Mouse (Mus musculus): ENCODE measurements around the gene H3f3a.

The H3f3a gene

DNA sequence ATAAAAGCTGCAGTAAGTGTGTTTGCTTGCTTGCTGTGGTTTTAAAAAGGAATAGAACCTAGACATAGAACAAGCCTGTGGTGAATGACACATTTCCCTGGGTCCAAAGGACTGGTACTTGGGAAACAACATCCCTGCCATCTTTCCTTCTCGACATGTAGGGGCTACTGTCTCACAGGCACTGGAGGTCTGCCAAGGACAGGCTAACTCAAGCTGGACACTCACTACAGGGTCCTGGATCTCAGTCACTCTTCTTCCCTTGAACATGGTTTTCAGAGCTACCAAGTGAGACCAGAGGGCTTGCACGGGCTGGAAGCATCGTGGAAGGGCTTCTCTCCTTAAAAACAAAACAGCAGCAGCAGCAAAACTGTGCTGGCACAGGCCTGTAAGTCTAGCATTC, 10.0 kb upstream of the H3f3a start:
- no peak for DNase-seq (ENCODE audit: low spot score in 2 of 2)

DNA sequence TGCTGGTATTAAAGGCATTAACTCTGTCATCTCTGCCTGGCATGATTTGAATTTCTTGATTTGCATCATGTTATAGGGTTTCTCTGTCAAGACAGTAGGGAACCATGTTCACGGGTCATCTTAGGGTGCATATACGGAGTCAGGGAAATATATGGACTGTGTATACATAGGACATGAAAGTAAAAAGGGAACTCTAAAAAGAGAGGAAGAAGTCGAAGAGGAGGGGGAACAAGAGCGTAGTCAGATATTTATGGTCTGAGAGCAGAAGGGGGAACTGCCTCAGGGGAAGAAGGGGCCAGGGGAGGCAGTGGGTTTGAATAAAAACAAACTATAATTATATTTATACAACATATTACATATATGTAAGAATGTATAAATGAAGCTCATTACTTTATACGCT, 8.5 kb upstream of the H3f3a start:
- DNase-seq (ENCODE audit: low spot score in 2 of 2), result no peak

DNA sequence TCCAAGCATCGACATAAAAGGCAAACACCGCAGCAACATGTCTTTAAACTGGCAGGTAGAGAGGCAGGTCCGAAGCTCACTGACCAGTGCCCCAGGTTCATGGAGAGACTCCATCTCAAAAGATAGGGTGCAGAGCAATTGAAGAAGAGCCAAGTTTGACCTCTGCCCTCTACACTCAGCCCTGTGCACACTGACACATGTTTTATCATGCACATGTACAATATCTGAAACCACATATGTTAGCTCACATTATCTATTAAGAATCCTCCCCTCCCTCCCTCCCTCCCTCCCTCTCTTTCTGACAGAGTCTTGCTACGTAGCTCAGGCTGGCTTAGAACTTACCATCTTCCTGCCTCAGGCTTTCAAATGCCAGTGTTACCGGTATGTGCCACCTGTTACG, 7.4 kb upstream of the H3f3a start:
- DNase-seq (ENCODE audit: low spot score in 2 of 2), result no peak

DNA sequence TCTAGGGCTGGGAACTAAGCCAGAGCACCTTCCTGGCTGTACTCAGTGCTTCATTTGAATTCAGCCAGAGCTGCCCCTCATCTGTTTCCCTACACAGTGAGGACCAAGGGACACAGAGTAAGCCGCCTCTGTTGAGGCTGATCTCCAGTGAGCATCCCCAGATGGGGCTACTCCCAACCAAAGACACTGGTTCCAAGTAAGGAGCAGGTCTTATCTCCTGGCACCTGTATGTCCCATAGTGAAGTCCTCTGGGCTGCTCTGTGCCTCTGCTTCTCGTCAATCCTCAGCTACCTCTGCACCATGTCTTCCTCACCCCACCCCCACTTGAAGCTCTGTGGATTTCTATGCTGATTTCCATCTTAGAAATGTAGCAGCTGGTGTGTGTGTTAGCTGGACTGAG, 4.3 kb upstream of the H3f3a start:
- no peak for DNase-seq (ENCODE audit: low spot score in 2 of 2)

DNA sequence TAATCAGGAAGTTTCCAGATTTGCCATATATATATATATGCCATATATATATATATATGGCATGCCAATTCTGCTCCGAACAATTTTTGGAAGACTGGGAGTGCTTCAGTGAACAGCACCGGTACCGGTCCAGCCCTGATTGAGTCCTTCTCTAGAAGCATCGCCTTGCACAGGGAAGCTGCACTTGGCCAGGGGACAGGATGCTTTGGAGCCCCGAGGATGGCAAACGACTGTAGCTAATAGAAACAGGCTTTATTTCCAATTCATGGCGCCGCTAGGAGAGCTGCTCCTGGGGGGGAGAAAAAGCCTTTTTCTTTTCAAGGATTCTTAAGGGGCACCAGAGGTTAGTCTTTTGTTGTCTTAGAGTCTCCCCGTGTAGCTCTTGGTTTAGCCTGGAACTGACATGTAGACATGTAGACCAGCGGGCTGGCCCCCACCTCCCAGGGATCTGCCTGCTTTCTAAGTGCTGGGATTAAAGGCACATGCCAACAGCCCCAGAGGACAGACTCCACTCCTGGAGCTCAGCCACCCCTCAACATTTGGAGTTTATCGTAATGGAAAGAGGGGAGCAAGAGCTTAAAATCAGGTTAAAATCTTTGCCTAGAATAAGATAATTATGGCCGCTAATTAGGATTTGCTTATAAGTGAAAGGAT, 1.8 kb upstream of the H3f3a start:
- no peak for DNase-seq (ENCODE audit: low spot score in 2 of 2)

DNA sequence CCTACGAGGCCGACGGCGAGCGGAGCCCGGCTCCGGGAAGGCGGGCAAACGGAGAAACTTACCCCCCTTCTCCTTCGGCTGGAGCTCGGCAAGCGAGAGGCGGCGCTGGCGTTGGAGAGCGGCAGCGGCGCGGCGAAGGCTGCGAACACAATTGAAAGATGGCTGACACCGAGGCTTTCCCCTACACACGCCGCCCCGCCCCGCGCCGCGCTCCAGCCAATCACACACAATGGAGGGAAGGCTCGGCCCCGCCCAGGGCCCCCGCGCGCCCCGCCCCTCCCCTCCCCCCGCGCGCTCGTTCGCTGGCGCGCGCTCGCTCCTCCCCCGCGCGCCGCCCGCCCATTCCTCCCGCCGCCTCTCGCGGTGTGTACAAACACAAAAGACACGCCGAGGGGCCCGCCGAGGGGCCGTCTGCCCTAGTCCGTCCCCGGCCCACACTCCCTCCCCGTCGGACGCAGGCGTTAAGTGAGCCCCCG, 296 bp downstream of the H3f3a start:
- DNase-seq (ENCODE audit: low spot score in 2 of 2), result peak; percentile 90 to 93

DNA sequence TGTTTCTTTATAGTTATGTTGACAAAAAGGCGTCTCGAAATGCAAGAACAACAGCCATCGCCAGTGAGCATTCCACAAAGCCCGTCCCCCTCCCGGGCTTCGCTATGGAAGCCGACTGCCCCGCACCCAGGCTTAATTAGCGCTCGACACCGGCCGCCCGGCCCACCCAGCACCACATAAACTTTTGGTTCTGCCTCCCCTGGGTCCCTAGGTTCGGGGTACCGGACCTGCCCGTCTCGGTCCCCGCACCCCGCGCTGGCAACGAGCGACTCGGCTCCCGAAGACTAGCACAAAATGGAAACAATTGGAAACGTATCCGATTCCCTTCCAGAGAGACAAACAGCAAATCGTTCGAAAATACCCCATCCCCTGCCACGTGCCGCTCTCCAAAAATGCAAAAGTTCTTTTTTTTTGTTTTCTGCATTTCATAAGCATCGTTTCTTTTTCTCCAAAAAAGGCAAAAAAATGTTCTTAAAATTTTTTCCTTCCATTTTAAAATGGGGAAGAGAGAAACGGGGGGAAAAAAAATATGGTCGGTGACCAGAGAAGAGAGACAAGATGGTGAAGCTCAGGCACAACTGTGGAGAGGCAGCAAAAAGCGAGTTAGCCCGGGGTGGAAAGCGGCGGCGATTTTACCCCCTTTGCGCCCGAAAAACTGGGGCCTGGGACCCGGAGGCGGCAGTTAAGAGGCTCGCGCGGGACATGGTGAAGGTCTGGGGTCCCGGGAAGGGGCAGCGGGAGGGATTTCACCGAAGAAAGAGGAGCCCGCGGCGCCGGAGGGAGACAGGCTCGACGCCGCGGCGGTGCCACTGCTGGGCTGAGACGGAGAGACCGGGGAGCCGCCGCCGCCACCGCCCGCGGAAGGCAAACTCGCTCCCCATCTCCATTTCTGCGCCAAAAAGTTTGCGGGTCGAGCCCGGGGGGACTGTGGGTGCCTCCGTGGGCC, 1.0 kb downstream of the H3f3a start:
- DNase-seq (ENCODE audit: low spot score in 2 of 2), result peak; percentile 27 to 41

DNA sequence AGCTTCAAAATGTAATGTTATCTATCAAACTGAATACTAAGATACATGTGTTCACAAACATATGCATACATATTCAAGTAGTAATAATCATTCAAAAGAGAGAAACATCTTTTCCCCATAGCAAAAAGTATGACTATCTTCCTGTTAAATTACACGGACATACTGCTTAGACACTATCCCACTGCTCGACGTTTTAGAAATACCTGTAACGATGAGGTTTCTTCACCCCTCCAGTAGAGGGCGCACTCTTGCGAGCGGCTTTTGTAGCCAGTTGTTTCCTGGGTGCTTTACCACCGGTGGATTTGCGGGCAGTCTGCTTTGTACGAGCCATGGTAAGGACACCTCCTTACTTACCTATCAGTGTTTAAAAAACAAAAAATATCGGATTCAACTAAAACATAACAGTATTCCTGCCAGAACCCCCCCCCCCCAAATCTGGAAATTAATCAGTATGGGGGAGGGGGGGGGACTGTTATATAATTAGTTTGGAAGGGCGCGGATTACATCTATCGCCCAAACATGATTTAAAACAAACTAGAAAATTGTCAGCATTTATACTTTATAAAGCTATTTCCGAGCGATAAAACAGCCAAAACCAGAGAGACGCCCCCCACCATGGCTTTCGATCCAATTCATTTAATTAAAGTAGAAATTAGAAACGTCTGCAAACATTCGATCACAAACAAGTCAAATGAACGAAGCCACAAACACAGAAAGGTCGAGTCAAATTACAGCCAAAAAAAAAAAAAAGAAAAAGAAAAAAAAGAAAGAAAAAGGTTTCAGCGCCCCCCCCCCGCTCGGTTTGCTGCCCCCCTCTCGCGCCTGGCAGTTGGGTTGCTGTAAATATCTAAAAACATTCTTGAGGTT, 1.9 kb downstream of the H3f3a start:
- peak; percentile 36 to 56 for DNase-seq (ENCODE audit: low spot score in 2 of 2)

DNA sequence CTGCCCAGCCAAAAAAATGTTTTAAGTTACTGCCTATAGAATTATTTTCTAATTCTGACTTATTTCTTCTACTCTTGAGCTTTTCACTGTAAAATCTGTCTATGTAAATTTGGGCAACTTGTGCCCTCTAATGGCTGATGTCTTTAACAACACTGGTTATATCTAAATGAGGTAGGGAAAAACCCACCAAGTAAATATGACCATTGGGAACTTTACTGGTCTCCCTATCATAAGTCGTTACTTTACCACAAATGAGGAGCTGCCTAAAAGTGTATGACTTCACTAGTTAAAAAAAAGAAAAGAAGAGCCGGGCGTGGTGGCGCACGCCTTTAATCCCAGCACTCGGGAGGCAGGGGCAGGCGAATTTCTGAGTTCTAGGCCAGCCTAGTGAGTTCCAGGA, 2.8 kb downstream of the H3f3a start:
- peak in 1 of 2 experiments; percentile 20 for DNase-seq (ENCODE audit: low spot score in 2 of 2)

DNA sequence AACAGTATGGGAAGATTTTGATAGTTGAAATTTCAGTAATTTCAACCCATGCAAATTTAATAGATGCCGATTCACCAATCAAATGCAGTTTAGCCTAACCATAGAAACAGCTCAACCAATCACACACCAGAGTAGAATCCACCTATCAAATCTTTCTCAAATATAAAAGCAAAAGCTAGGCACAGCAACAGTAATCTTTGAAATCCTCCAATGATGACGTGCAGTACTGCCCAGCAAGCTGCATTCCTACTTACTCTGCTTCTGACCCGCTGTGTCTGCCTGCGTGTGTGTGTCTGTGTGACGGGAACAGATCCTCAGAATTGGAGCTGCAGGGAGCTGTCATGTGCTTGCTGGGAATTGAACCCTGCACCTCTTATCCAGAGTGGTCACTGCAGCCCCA, 4.9 kb downstream of the H3f3a start:
- no peak for DNase-seq (ENCODE audit: low spot score in 2 of 2)

DNA sequence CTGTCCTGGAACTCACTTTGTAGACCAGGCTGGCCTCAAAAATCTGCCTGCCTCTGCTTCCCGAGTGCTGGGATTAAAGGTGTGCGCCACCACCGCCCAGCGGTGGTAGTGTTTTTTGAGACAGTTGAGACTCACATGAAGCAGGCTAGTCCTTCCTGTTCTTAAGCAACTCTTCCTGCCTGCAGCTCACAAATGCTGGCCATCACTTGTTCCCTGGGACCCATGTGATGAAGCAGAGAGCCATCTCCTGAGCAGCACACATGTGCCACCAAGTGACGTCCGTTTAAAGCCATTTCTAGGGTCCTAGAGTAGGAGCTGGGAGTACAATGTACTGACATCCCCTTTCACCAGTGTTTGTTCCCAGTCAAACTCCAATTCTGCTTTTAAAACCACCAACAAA, 9.9 kb downstream of the H3f3a start:
- DNase-seq (ENCODE audit: low spot score in 2 of 2), result no peak

DNA sequence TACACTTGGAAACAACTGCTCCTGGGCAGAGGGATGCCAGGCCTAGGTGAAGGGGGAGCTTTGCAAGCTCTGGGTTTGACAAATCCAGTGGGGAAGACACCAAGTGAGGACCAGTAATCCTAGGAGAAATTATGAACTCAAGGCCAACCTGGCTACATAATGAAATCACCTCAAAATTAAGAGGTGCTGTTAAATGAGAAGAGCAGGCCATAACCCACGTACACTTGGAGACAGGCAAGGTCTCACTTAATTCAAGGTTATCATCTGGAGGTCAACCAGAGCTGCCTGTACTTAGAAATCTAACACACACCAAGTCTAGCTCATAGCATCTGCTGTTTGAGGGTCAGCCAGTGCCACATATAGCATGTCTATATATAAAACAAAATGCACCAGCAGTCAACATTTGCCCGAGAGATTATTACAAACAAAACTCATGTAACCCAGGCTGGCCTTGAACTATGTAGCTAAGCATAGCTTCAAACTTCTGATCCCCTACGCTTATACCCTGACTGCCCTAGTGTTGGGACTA, 12.2 kb downstream of the H3f3a start:
- DNase-seq (ENCODE audit: low spot score in 2 of 2), result no peak

DNA sequence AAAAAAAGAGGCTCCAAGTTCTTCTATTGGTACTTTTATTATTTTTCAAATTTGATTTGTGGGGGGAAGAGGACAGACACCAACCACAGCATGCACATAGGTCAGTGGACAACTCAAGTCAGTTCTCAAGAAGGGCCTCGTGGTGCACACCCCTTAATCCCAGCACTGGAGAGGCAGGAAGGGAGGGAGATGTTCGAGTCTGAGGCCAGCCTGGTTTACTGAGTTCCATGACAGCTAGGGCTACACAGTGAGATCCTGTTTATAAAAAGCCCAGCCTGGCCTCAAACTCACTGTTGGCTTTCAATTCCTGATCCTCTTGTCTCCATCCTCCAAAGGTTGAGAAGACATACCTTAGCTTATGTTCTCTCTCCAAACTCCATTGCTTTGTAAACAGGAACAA, 12.9 kb downstream of the H3f3a start:
- no peak for DNase-seq (ENCODE audit: low spot score in 2 of 2)

DNA sequence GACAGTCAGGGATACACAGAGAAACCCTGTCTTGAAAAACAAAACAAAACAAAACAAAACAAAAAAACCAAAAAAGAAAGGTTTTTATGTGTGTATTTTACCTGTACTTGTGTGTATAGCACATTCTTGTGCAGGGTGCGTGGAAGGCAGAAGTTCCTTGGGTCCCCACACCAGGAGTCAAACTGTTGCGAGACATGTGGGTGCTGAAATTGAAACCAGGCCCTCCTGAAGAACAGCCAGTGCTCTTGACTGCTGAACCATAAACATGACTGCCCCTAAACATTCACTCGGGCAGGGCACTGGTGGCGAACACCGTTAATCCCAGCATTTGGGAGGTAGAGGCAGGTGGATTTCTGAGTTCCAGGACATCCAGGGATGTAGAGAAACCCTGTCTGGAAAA, 13.7 kb downstream of the H3f3a start:
- no peak for DNase-seq (ENCODE audit: low spot score in 2 of 2)

DNA sequence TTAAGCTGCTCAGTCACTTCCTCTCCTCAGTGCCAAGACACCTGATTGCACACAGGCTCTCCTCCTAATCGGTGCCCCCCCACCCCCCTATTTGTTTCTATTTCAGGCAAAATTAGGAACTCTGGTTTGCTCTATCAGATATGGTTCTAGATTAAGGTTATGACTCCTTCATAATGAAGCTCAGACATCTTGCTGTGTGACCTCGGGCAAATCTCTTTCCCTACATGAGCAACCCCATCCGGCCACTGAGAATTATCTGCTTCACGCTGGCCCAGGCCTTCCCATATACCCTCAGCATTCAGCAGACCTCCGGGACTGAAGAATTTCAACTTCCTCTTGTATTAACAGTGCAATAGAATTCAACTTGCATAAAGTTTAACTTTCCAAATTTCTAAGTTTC, 14.5 kb downstream of the H3f3a start:
- no peak for DNase-seq (ENCODE audit: low spot score in 2 of 2)

DNA sequence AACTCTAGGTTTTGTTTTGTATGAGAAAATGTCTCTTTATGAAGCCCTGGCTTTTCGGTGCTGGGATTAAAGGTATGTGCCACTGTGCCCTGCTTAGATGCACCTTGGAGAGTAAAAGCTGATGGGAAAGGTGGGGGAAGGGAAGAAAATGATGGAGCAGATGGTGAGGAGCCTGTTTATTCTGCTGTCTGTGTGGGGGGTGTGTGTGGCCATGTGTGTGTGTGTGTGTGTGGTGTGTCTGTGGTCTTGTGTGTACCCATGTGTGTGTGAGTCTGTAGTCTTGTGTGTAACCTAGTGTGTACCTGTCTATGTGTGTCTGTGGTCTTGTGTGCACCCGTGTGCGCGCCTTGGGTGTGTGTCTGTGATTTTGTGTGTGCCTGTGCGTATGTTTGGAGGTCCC, 15.1 kb downstream of the H3f3a start:
- DNase-seq (ENCODE audit: low spot score in 2 of 2), result no peak

DNA sequence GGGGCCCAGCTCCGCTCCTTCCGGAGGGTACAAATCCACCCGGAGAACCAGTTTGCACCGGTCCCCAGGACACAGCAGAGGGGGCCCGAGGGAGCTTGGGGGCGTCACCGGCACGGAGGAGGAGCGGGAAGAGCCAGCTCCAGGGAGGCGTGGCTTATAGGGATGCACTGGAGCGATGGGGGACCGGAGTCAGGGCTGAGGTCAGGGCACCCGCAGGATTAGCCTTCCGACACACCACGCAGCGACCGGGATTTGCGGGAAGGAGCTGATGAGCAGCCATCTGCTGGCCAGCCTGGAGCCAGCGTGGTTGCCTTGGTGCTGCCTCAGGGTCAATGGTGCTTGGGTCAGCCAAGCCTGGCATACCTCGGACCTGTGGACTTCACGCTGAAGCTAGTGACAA, 19.6 kb downstream of the H3f3a start:
- DNase-seq (ENCODE audit: low spot score in 2 of 2), result no peak

DNA sequence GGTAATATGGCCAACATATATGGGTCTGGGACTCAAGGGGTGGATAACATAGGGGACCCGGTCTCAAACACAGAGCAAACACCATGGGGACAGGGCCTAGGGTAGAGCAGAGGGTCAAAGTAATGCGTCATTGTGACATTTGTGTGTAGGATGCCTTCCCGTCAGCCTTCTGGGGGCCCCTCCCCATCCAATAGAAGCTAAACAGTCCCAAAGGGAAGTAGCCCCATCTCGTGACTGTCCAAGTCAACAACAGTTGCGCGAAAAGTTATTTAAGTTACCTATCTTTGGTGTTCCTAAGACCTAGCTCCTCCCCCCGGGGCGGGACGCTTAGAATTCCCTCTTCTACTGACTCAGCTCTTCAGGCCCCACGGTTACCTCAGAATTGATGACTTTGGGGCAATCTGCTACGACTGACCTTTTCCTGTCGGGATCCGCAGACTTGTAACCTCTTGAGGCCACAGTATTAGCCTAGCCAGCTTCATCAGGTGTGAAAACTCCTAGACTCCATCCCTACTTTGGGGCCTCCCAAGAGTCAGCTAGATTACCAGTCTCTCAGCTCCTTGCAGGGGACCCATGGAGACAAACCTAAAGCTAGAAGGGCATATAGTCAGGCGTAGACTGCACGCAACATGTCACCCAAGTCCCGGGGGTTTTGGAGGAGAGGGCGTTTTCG, 20.2 kb downstream of the H3f3a start:
- DNase-seq (ENCODE audit: low spot score in 2 of 2), result peak in 1 of 2 experiments; percentile 15

DNA sequence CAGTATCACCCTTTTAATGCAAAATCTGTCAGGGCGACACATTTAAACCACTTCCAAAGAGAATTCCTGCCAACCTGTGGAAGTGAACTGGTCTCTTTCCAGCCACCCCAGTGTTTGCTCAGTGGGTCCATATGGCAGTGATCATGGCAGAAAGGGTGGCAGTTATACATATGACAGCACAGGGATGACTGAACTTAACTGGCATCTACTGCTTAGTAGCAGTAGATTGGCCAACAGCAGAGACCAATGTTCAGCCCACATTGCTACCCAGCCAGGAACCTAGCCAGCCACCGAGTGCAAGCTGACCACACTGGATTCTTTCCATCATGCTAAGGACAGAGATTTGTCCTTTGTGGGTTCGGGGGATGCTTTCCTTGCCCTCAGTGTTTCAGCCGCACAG, 20.9 kb downstream of the H3f3a start:
- no peak for DNase-seq (ENCODE audit: low spot score in 2 of 2)

DNA sequence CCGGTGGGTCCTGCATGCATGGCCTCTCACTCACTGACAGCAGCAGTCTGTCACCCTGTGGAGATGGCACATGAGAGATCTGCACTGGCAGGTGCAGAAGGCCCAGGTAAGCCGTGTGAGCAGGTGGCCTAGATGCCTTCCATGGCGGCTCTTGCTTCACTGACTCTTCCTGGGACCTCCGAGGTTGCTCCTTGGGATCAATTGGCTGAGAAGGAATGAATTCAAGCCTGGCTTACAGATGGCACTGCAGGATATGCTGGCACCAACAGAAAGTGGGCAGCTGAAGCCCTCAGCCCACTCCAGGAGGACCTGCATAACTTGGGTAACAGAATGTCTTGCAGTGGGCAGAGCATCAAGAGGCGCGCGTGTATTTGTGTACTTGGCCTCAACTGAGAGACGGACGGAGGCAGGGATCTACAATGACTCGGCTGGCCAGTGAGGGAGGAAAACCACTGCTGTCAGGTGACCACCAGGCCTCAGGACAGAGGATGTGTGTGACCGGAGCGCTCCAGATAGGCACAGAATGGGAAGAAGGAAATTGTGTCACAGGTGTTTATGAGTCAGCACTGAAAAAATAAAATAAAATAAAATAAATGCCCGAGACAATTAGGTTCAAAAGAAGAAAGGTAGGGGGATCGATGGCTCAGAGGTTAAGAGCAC, 21.8 kb downstream of the H3f3a start:
- no peak for DNase-seq (ENCODE audit: low spot score in 2 of 2)

DNA sequence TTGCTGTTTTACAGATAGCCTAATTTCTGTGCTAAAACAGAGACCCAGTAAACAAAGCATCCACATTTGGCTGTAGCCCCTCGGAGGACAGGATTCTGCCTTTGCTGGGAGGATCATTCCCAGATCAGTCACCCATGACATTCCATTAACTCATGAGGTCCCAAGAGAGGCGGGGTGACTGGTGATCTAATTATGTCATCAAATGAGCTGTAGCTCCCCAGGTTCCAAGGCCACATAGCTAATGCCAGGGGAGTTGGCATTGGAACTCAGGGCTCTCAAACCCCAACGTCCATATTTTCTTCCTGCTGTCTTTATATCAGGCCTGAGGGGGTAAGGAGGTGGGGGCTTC, 30.2 kb downstream of the H3f3a start:
- DNase-seq (ENCODE audit: low spot score in 2 of 2), result no peak
